In the genomic region with DNA sequence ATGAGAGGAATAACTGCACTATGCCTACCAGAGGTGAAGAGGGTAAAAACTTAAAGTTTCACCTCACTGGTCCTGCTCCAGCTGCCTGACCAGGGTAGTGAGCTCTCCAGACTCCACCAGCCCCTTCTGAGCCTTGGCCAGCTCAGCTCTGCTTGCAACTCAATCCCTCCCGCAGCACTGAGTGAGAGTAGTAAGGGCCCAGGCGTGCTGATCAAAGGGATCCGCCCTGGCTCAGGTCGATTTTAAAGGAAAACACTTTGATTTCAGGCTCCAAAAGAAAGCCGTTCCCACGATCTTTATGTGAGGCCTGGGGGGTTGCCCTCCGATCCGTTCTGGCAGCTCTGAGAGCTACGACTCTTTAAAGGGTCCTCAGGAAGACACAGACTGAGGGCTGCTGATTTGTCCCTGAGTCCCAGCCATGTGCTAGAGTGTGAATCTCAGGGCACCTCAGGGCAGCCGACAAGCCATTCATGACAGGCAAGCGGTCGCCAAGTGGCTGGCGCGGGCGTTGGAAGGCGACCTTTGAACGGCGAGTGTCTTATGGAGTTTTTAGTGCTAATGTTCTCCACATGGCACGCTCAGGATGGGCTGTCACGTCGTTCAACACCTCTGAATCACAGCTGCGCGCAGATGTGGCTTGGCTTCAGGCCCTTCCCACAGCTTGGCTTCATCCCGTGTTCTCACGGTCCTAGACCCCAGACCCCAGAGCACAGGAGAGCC, we compare ENCODE assay signal across 10 mouse cellular contexts. TPM values are rescaled to one million over a fixed set of nuclear protein-coding genes. Genes with fewer than 3 reads are reported as not detected.
A peak's percentile ranks its signal among the peaks of the same experiment; 100 is the strongest.
DNase-seq lines count a peak whose midpoint lies in the region; ATAC-seq lines count a peak whose summit lies in the region.
"Had no signal": no experiment of that assay in that cellular context is flagged by ENCODE, and none has a peak within 500 bp of the region (broad histone marks: within the 10 kb centered on the region; RNA-seq: fewer than 3 reads in every experiment).

No protein-coding gene starts in this region.

- 11% methylated on average over 25 of the region's 25 CpGs for WGBS in lung, embryonic 15.5 days
- 28% methylated on average over 25 of the region's 25 CpGs for WGBS in heart, embryonic 16.5 days
- 18% methylated on average over 25 of the region's 25 CpGs for WGBS in stomach, embryonic 16.5 days

- no peaks in the 10 kb centered on the region; the same call in 1 of the 2 replicates for H3K27me3 ChIP-seq in lung, embryonic 15.5 days
- H3K27me3 ChIP-seq in heart, embryonic 16.5 days (ENCODE audit: control insufficient read depth, insufficient read depth, low read length) = peaks cover 4% of the 10 kb centered on the region
- H3K27me3 ChIP-seq in stomach, embryonic 16.5 days (ENCODE audit: control insufficient read depth, insufficient read depth, low read length) = no peaks in the 10 kb centered on the region

- H3K4me2 ChIP-seq in lung, embryonic 15.5 days = peak overlapping the region; percentile 12
- peak overlapping the region; percentile 38 for H3K4me2 ChIP-seq in heart, embryonic 16.5 days (ENCODE audit: low read depth, low read length)
- H3K4me2 ChIP-seq in stomach, embryonic 16.5 days (ENCODE audit: low read depth, low read length) = peak overlapping the region; percentile 28
- H3K4me2 ChIP-seq: forebrain, embryonic 13.5 days; liver, embryonic 12.5 days had no signal

- peak; percentile 70; the same call in 1 of the 2 replicates for ATAC-seq in lung, embryonic 15.5 days (ENCODE audit: borderline replicate concordance, extremely low read depth, low FRiP score, low TSS enrichment)
- peak; percentile 29; the same call in 1 of the 2 replicates for ATAC-seq in heart, embryonic 16.5 days (replicated peaks; ENCODE audit: extremely low read depth, insufficient read depth, low FRiP score)
- ATAC-seq in stomach, embryonic 16.5 days (ENCODE audit: insufficient read depth, low FRiP score) = peak; percentile 73
- no peak for ATAC-seq in inflammation-experienced regulatory T-cells, adult 6 months
- ATAC-seq: forebrain, embryonic 13.5 days; liver, embryonic 12.5 days had no signal

- DNase-seq in lung, adult 18-20 months = no peak
- DNase-seq in kidney, postnatal 36 days = peak; percentile 33 to 69
- DNase-seq in MN1 (ENCODE audit: low spot score) = no peak
- DNase-seq in layer of hippocampus, adult 11-12 months (ENCODE audit: low spot score) = no peak

- no peaks in the 10 kb centered on the region for H3K9me3 ChIP-seq in lung, embryonic 15.5 days
- no peaks in the 10 kb centered on the region for H3K9me3 ChIP-seq in heart, embryonic 16.5 days (replicated peaks; ENCODE audit: control insufficient read depth, low read length)
- no peaks in the 10 kb centered on the region for H3K9me3 ChIP-seq in stomach, embryonic 16.5 days (replicated peaks; ENCODE audit: control insufficient read depth, low read length)
- H3K9me3 ChIP-seq: forebrain, embryonic 13.5 days; liver, embryonic 12.5 days had no signal

- H3K4me1 ChIP-seq in lung, embryonic 15.5 days = peaks cover 23% of the 10 kb centered on the region
- H3K4me1 ChIP-seq in heart, embryonic 16.5 days (ENCODE audit: control insufficient read depth, insufficient read depth, low read length) = peaks cover 18% of the 10 kb centered on the region
- peaks cover 17% of the 10 kb centered on the region for H3K4me1 ChIP-seq in stomach, embryonic 16.5 days (ENCODE audit: control insufficient read depth, insufficient read depth, low read length)

- H3K27ac ChIP-seq in lung, embryonic 15.5 days = no peak overlapping the region
- H3K27ac ChIP-seq in heart, embryonic 16.5 days (ENCODE audit: low read length) = no peak overlapping the region
- H3K27ac ChIP-seq in stomach, embryonic 16.5 days (ENCODE audit: low read length) = peak overlapping the region; percentile 31
- H3K27ac ChIP-seq: forebrain, embryonic 13.5 days; liver, embryonic 12.5 days had no signal

- H3K9ac ChIP-seq in lung, embryonic 15.5 days = 0 out of 2 replicates have a peak overlapping the region, but pooled peaks have one; percentile 8
- H3K9ac ChIP-seq in heart, embryonic 16.5 days (ENCODE audit: low read length) = peak overlapping the region; percentile 46; the same call in 1 of the 2 replicates
- H3K9ac ChIP-seq in stomach, embryonic 16.5 days (ENCODE audit: low read length) = peak overlapping the region; percentile 41
- H3K9ac ChIP-seq: forebrain, embryonic 13.5 days; liver, embryonic 12.5 days had no signal

- H3K4me3 ChIP-seq in lung, embryonic 15.5 days = no peak overlapping the region
- no peak overlapping the region for H3K4me3 ChIP-seq in heart, embryonic 16.5 days (ENCODE audit: low read length)
- H3K4me3 ChIP-seq in stomach, embryonic 16.5 days (replicated peaks; ENCODE audit: low read length) = no peak overlapping the region
- H3K4me3 ChIP-seq: forebrain, embryonic 13.5 days; liver, embryonic 12.5 days had no signal

- H3K36me3 ChIP-seq in lung, embryonic 15.5 days = no peaks in the 10 kb centered on the region
- no peaks in the 10 kb centered on the region for H3K36me3 ChIP-seq in heart, embryonic 16.5 days (ENCODE audit: control insufficient read depth, insufficient read depth)
- H3K36me3 ChIP-seq in stomach, embryonic 16.5 days (ENCODE audit: control insufficient read depth, insufficient read depth, low read length) = no peaks in the 10 kb centered on the region
- H3K36me3 ChIP-seq: liver, embryonic 12.5 days had no signal

RNA-seq across cellular contexts. Expression of gene Nfam1, which starts 7.9 kb away (rescaled TPM):
- 3.5 and 3.8 TPM in 2 replicates for polyA plus RNA-seq in lung, embryonic 15.5 days (2015; fragmentation: Nextera tagmentation; extraction: Ambion mirVana)
- polyA plus RNA-seq in heart, embryonic 16.5 days (2015; fragmentation: Nextera tagmentation; extraction: Ambion mirVana) = 2.3 and 3.2 TPM in 2 replicates
- 5.6 and 7.4 TPM in 2 replicates for polyA plus RNA-seq in stomach, embryonic 16.5 days (2015; fragmentation: Nextera tagmentation; extraction: Ambion mirVana)
- under 1 TPM in 2 of 3 experiments, not detected in 1; 0.26 to 0.92 TPM for polyA plus RNA-seq in inflammation-experienced regulatory T-cells, adult 6 months (2017; shearing (Covaris generic))

RNA-seq across cellular contexts. Expression of gene Tcf20, which starts 37.5 kb away (rescaled TPM):
- 7.2 TPM in 2 replicates for polyA plus RNA-seq in lung, embryonic 15.5 days (2015; fragmentation: Nextera tagmentation; extraction: Ambion mirVana)
- polyA plus RNA-seq in heart, embryonic 16.5 days (2015; fragmentation: Nextera tagmentation; extraction: Ambion mirVana) = 4.0 and 4.4 TPM in 2 replicates
- polyA plus RNA-seq in stomach, embryonic 16.5 days (2015; fragmentation: Nextera tagmentation; extraction: Ambion mirVana) = 7.1 and 8.0 TPM in 2 replicates
- polyA plus RNA-seq in inflammation-experienced regulatory T-cells, adult 6 months (2017; shearing (Covaris generic)) = 10 to 100 TPM; 13.1 to 21.1 (median 13.8) TPM

Comparison
In these comparisons a context has a peak if more than half of its experiments do, and no peak if none do; other contexts are left out.
1. DNase-seq: peak in kidney, postnatal 36 days (2 of 2); none in lung, adult 18-20 months (0 of 2), MN1 (single experiment) and layer of hippocampus, adult 11-12 months (single experiment).
2. Peak in every context shown above with its lines, with median percentiles within 50 percentile points of each other: H3K4me2 ChIP-seq and H3K9ac ChIP-seq.